Mouse (Mus musculus) embryo, embryonic 10.5 days (tissue): ENCODE results near the gene Wdr24.
"Not testable (repeated sequence)": the region's sequence is repeated elsewhere in the genome, so short reads cannot be mapped to it uniquely, and the experiment has no call there.

ENCODE experiments used
- DNase-seq: peaks from one replicate; pipeline ENCODE4 v3.0.0-alpha.2; 2015; ENCODE audit warnings: low spot score

Wdr24 gene

DNA sequence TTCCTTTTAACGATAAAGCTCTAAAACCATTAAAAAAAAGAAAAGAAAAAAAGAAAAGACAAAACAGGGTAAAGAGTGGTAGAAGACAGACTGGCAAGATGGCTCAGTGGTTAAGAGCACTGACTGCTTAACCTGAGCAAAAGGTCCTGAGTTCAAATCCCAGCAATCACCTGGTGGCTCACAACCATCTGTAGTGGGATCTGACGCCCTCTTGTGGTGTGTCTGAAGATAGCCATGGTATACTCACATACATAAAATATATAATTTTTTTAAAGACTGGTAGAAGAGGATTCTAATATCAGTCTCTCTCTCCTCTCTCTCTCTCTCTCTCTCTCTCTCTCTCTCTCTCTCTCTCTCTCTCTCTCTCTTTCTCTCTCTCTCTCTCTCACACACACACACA, 16.0 kb upstream of the Wdr24 start:
- DNase-seq: not testable (repeated sequence)

GRCm38 (mm10) chr17:25808028-25808427, 15.4 kb upstream of the Wdr24 start:
- no peak for DNase-seq

- peak; percentile 90 for DNase-seq
These were observed 14.4 kb upstream of the Wdr24 start, which contains the start of gene Fbxl16 for GRCm38 (mm10) chr17:25808789-25809605. TSS of gene Fbxl16 (plus strand) at chr17:25809085.

GRCm38 (mm10) chr17:25809606-25810340, 13.7 kb upstream of the Wdr24 start:
- DNase-seq: peak; percentile 46

DNA sequence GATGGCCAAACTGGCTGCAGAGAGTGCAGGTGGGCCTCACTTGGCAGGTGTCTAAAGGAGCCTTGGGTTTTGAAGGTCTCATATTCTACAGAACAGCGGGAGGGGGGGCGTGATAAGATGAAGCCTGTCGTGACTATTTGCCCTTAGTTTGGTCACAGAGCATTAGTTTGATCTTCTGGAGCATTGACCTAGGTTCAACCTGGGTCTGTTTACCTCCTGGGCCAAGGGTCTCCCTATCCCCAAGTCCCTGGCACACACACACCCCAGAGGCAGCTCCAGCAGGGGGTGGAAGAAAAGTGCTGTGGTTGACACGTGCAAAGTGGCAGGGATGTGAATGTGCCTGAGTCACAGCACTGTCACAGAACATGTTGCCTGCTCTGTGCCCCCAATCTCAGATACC, 12.5 kb upstream of the Wdr24 start:
- no peak for DNase-seq

- DNase-seq: peak; percentile 90
These were observed 10.0 kb upstream of the Wdr24 start for GRCm38 (mm10) chr17:25813471-25813870.

DNA sequence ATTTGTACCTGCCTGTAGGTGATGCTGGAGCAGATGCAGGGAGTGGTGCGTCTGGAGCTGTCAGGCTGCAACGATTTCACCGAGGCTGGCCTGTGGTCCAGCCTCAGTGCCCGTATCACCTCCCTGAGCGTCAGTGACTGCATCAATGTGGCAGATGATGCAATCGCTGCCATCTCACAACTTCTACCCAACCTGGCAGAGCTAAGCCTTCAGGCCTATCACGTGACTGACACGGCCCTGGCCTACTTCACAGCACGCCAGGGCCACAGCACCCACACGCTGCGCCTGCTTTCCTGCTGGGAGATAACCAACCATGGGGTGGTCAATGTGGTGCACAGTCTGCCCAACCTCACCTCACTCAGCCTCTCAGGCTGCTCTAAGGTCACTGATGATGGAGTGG, 5.8 kb upstream of the Wdr24 start:
- DNase-seq: no peak

GRCm38 (mm10) chr17:25818851-25819780, 4.3 kb upstream of the Wdr24 start:
- DNase-seq: no peak

GRCm38 (mm10) chr17:25824362-25825142, 1.1 kb downstream of the Wdr24 start:
- DNase-seq: no peak

DNA sequence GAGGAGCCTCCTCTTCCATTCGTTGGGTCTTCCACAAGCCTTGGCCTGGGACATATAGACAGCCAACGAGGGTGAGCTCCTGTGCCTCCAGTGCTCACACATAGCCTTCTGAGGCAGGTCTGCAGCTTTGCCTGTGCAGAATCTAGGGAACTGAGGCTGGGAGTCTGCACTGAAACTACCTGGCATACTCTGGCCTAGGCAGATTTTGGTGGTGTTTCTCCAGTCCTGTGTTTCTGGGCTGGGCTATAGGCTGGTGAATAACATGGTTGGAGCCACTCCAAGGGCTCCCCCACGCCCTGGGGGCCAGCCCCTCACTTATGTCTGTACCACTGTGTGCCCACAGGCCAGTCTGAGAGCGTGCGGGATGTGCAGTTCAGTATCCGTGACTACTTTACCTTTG, 1.9 kb downstream of the Wdr24 start:
- no peak for DNase-seq

DNA sequence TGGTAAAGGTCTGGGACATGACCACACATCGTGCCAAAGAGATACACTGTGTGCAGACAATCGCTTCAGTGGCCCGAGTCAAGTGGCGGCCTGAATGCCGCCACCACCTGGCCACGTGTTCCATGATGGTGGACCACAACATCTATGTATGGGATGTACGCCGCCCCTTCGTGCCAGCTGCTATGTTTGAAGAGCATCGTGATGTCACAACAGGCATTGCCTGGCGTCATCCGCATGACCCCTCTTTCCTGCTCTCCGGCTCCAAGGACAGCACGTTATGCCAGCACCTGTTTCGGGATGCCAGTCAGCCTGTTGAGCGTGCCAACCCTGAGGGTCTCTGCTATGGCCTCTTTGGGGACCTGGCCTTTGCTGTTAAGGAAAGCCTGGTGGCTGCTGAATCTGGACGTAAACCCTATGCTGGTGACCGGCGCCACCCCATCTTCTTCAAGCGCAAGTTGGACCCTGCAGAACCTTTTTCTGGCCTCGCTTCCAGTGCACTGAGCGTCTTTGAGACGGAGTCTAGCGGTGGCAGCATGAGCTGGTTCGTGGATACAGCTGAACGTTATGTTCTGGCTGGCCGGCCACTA, 2.6 kb downstream of the Wdr24 start:
- DNase-seq: no peak

GRCm38 (mm10) chr17:25827011-25827410, 3.6 kb downstream of the Wdr24 start:
- DNase-seq: no peak

- DNase-seq: no peak
These were observed 4.3 kb downstream of the Wdr24 start for GRCm38 (mm10) chr17:25827546-25828222.

- no peak for DNase-seq
These were observed 4.8 kb downstream of the Wdr24 start for GRCm38 (mm10) chr17:25828223-25828594.

DNA sequence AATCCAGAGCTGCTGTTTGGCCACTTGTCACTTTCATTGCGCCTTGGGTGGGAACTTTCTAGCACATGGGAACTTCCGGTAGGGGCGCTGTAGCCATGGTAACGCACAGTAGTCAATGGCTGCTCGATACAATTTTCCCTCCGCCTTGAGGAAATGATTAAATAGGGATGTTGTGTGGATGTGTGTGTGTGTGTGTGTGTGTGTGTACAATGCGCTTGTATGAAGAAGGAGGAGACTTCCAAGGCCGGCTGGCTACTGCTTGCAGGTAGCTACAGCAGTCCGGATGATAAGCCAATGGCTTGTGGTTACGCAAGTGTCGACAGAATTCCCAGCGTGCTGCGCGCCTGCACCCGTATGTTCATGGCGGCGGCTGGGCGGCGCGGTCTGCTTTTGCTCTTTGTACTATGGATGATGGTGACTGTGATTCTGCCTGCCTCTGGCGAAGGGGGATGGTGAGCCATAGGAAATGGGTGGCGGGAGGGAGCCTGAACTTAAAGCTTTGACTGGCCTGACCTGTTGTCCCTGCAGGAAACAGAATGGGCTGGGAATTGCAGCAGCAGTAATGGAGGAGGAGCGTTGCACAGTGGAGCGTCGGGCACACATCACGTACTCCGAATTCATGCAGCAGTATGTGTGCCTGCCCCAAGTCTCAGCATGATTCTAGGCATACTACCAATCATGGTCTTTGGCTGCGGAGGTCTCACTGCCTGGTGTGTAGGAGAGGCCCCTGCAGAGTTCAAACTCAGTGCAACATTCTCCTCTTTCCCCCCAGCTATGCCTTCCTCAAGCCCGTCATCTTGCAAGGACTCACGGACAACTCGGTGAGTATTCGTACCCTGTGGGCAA, 5.5 kb downstream of the Wdr24 start, which contains the start of gene Jmjd8:
Gene Jmjd8, plus strand, starts transcription at position 156 of the 846 bp plus-strand sequence.
- DNase-seq: peak; percentile 88

DNA sequence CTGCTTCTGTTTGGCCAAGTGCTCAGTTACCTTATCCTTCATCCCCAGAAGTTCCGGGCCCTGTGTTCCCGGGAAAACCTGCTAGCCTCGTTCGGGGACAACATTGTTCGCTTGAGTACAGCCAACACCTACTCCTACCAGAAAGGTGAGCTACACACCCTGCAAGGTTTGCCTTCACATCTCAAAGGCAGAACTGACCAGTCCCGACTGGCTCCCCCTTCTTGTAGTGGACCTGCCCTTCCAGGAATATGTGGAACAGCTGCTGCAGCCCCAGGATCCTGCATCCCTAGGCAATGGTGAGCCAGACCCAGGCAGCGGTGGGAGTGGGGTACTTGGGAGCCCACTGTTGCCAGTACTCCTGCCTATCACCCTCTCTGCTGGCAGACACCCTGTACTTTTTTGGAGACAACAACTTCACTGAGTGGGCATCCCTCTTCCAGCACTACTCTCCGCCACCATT, 6.2 kb downstream of the Wdr24 start:
- DNase-seq: no peak

- DNase-seq: no peak
These were observed 6.8 kb downstream of the Wdr24 start for GRCm38 (mm10) chr17:25830200-25830753.

DNA sequence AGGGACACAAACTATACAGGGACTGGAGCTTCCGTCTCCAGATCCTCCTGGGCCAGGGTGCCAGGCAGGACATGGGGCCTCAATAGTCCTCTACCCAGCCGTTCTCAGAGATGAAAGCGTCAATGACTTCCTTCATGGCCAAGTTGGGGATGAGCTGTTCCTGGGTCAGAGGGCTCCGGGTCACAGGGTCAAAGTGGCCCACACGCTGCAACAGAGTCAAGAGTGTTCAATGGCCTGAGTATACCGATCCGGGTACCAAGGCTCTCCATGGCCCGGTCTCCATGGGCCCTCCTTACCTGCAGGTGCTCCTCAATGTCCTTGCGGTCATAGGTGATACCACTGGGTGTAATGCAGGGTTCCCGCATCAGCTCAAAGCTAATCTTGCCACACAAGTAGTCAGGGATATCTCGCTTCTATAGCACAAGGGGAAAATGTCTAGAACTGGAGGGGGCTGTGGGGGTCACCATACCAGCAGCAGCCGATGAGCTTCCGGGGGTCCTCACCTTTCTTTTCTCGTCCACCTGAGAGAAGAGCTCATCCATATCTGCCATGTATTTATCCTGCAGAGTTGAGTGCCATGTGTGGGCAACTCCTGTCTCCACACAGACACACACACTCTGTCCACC, 7.5 kb downstream of the Wdr24 start:
- no peak for DNase-seq
